Mouse (Mus musculus) hindlimb bud, embryonic 11.5 days (tissue): ENCODE measurements around the gene Stk19.

Experiments
- DNase-seq: peaks from one replicate; pipeline ENCODE4 v3.0.0-alpha.2; 2012; ENCODE audit warnings: low read depth, low spot score; ENCODE audit errors: extremely low spot score

Gene Stk19

GRCm38 (mm10) chr17:34836856-34837221, at the start of gene Stk19, which contains the start of gene Dxo:
Gene Stk19, minus strand, starts transcription at chr17:34836945.
Gene Dxo, plus strand, starts transcription at chr17:34837019.
- peak; percentile 93 for DNase-seq

- DNase-seq = no peak
These were observed 48.9 kb upstream of the Stk19 start for GRCm38 (mm10) chr17:34885615-34886014.

GRCm38 (mm10) chr17:34884704-34885103, 48.0 kb upstream of the Stk19 start:
- no peak for DNase-seq

GRCm38 (mm10) chr17:34883332-34883731, 46.6 kb upstream of the Stk19 start:
- no peak for DNase-seq

- DNase-seq = no peak
These were observed 45.1 kb upstream of the Stk19 start, which contains the start of gene Gm20547 for GRCm38 (mm10) chr17:34881683-34882310. Gene Gm20547, minus strand, starts transcription at chr17:34882042.

- no peak for DNase-seq
These were observed 44.4 kb upstream of the Stk19 start for GRCm38 (mm10) chr17:34881166-34881565.

GRCm38 (mm10) chr17:34879336-34879879, 42.7 kb upstream of the Stk19 start, which contains the start of gene Zbtb12:
Gene Zbtb12, plus strand, starts transcription at chr17:34879483.
- no peak for DNase-seq

GRCm38 (mm10) chr17:34874321-34874720, 37.6 kb upstream of the Stk19 start:
- no peak for DNase-seq

GRCm38 (mm10) chr17:34865981-34866380, 29.2 kb upstream of the Stk19 start:
- DNase-seq = no peak

- DNase-seq = no peak
These were observed 25.8 kb upstream of the Stk19 start, which contains the start of gene Cfb for GRCm38 (mm10) chr17:34862416-34863081. Gene Cfb, minus strand, starts transcription at chr17:34862518.

GRCm38 (mm10) chr17:34861704-34862415, 25.1 kb upstream of the Stk19 start:
- DNase-seq = no peak

GRCm38 (mm10) chr17:34860514-34860913, 23.8 kb upstream of the Stk19 start:
- no peak for DNase-seq

- DNase-seq = no peak
These were observed 21.9 kb upstream of the Stk19 start for GRCm38 (mm10) chr17:34858670-34859069.

GRCm38 (mm10) chr17:34855825-34856224, 19.1 kb upstream of the Stk19 start:
- peak; percentile 12 for DNase-seq

GRCm38 (mm10) chr17:34854761-34855160, 18.0 kb upstream of the Stk19 start:
- no peak for DNase-seq

GRCm38 (mm10) chr17:34853511-34853910, 16.8 kb upstream of the Stk19 start:
- DNase-seq = no peak

GRCm38 (mm10) chr17:34850517-34851125, 13.9 kb upstream of the Stk19 start:
- DNase-seq = no peak

- peak; percentile 79 for DNase-seq
These were observed 13.2 kb upstream of the Stk19 start, which contains the start of the genes Skiv2l and Nelfe for GRCm38 (mm10) chr17:34849722-34850516. Gene Skiv2l, minus strand, starts transcription at chr17:34850210. Gene Nelfe, plus strand, starts transcription at chr17:34850391.

GRCm38 (mm10) chr17:34847615-34848014, 10.9 kb upstream of the Stk19 start:
- no peak for DNase-seq

- no peak for DNase-seq
These were observed 10.4 kb upstream of the Stk19 start for GRCm38 (mm10) chr17:34847192-34847591.
